Mouse (Mus musculus): Measurements from ENCODE around the gene Kcnab3. TPM values are rescaled to one million over a fixed set of nuclear protein-coding genes. Genes with fewer than 3 reads are reported as not detected.

Gene Kcnab3
- polyA plus RNA-seq, 1 experiment from 2014 or later: 0.62 TPM

GRCm38 (mm10) chr11:69356544-69356943 lies 30.5 kb downstream of the Kcnab3 start:
- peaks cover 99% of the 10 kb centered on the region for H3K36me3 ChIP-seq (ENCODE audit: control insufficient read depth, insufficient read depth, low read length)
- no peak for ATAC-seq (ENCODE audit: insufficient number of reproducible peaks, insufficient read depth, low FRiP score, low read depth)
- H3K27ac ChIP-seq (replicated peaks in 1 of 2; ENCODE audit: control insufficient read depth in 1 of 2, insufficient read depth in 1 of 2, low read depth in 2 of 2, low read length in 2 of 2): no peak overlapping the region
- no peaks in the 10 kb centered on the region for H3K4me1 ChIP-seq (ENCODE audit: control insufficient read depth in 2 of 2, insufficient read depth in 2 of 2, low read length in 2 of 2)
- H3K4me3 ChIP-seq (ENCODE audit: control insufficient read depth in 1 of 2, insufficient read depth in 1 of 2, low read depth in 1 of 2, low read length in 2 of 2): no peak overlapping the region
- no peak overlapping the region for H3K4me2 ChIP-seq (ENCODE audit: low read length)
- no peak overlapping the region for H3K9ac ChIP-seq (ENCODE audit: low read length)
- H3K9me3 ChIP-seq (ENCODE audit: control insufficient read depth, low read length): no peaks in the 10 kb centered on the region
- H3K27me3 ChIP-seq (ENCODE audit: control insufficient read depth, insufficient read depth, low read length): no peaks in the 10 kb centered on the region
- WGBS: 87% methylated on average over 5 of the region's 5 CpGs

- peaks cover 97% of the 10 kb centered on the region for H3K36me3 ChIP-seq (ENCODE audit: control insufficient read depth, insufficient read depth, low read length)
- H3K9me3 ChIP-seq (ENCODE audit: control insufficient read depth, low read length): no peaks in the 10 kb centered on the region
- no peak overlapping the region for H3K27ac ChIP-seq (replicated peaks in 1 of 2; ENCODE audit: control insufficient read depth in 1 of 2, insufficient read depth in 1 of 2, low read depth in 2 of 2, low read length in 2 of 2)
- H3K4me3 ChIP-seq (ENCODE audit: control insufficient read depth in 1 of 2, insufficient read depth in 1 of 2, low read depth in 1 of 2, low read length in 2 of 2): no peak overlapping the region
- ATAC-seq (ENCODE audit: insufficient number of reproducible peaks, insufficient read depth, low FRiP score, low read depth): no peak
- no peaks in the 10 kb centered on the region for H3K27me3 ChIP-seq (ENCODE audit: control insufficient read depth, insufficient read depth, low read length)
- no peak overlapping the region for H3K9ac ChIP-seq (ENCODE audit: low read length)
- H3K4me1 ChIP-seq (ENCODE audit: control insufficient read depth in 2 of 2, insufficient read depth in 2 of 2, low read length in 2 of 2): no peaks in the 10 kb centered on the region
- 88% methylated on average over 12 of the region's 12 CpGs for WGBS
- no peak overlapping the region for H3K4me2 ChIP-seq (ENCODE audit: low read length)
These were observed 31.6 kb downstream of the Kcnab3 start for GRCm38 (mm10) chr11:69357690-69358089.

GRCm38 (mm10) chr11:69362021-69362420 lies 36.0 kb downstream of the Kcnab3 start:
- Histone ChIP-seq H3K27ac (replicated peaks in 1 of 2; ENCODE audit: control insufficient read depth in 1 of 2, insufficient read depth in 1 of 2, low read depth in 2 of 2, low read length in 2 of 2) (no peak overlapping the region), H3K9ac (ENCODE audit: low read length) (no peak overlapping the region), H3K4me3 (ENCODE audit: control insufficient read depth in 1 of 2, insufficient read depth in 1 of 2, low read depth in 1 of 2, low read length in 2 of 2) (no peak overlapping the region), H3K4me1 (ENCODE audit: control insufficient read depth in 2 of 2, insufficient read depth in 2 of 2, low read length in 2 of 2) (peaks cover 20% of the 10 kb centered on the region in 2 experiments), H3K27me3 (ENCODE audit: control insufficient read depth, insufficient read depth, low read length) (no peaks in the 10 kb centered on the region), H3K9me3 (ENCODE audit: control insufficient read depth, low read length) (no peaks in the 10 kb centered on the region), H3K36me3 (ENCODE audit: control insufficient read depth, insufficient read depth, low read length) (peaks cover 69% of the 10 kb centered on the region), H3K4me2 (ENCODE audit: low read length) (no peak overlapping the region)
- ATAC-seq (ENCODE audit: insufficient number of reproducible peaks, insufficient read depth, low FRiP score, low read depth): no peak
- 82% methylated on average over 7 of the region's 7 CpGs for WGBS

- no peak for ATAC-seq (ENCODE audit: insufficient number of reproducible peaks, insufficient read depth, low FRiP score, low read depth)
- no peak overlapping the region for H3K4me2 ChIP-seq (ENCODE audit: low read length)
- H3K36me3 ChIP-seq (ENCODE audit: control insufficient read depth, insufficient read depth, low read length): peaks cover 64% of the 10 kb centered on the region
These were observed 36.4 kb downstream of the Kcnab3 start for GRCm38 (mm10) chr11:69362479-69362878.

GRCm38 (mm10) chr11:69364376-69364775 lies 38.3 kb downstream of the Kcnab3 start:
- 53% methylated on average over 8 of the region's 8 CpGs for WGBS
- H3K36me3 ChIP-seq (ENCODE audit: control insufficient read depth, insufficient read depth, low read length): peaks cover 45% of the 10 kb centered on the region
- H3K4me1 ChIP-seq (ENCODE audit: control insufficient read depth in 2 of 2, insufficient read depth in 2 of 2, low read length in 2 of 2): peaks cover 28 to 32% of the 10 kb centered on the region in 2 experiments
- H3K27me3 ChIP-seq (ENCODE audit: control insufficient read depth, insufficient read depth, low read length): no peaks in the 10 kb centered on the region
- no peak for ATAC-seq (ENCODE audit: insufficient number of reproducible peaks, insufficient read depth, low FRiP score, low read depth)
- no peaks in the 10 kb centered on the region for H3K9me3 ChIP-seq (ENCODE audit: control insufficient read depth, low read length)
- peak overlapping the region; percentile 93 for H3K4me2 ChIP-seq (ENCODE audit: low read length)
- peak overlapping the region; percentile 34 for H3K9ac ChIP-seq (ENCODE audit: low read length)
- H3K27ac ChIP-seq (replicated peaks in 1 of 2; ENCODE audit: control insufficient read depth in 1 of 2, insufficient read depth in 1 of 2, low read depth in 2 of 2, low read length in 2 of 2): peak overlapping the region in 1 of 2 experiments; percentile 97; a peak in 1 of 4 replicates
- H3K4me3 ChIP-seq (ENCODE audit: control insufficient read depth in 1 of 2, insufficient read depth in 1 of 2, low read depth in 1 of 2, low read length in 2 of 2): no peak overlapping the region

More at GRCm38 (mm10) chr11:69362479-69362878, 36.4 kb downstream of the Kcnab3 start:
- H3K27ac ChIP-seq (replicated peaks in 1 of 2; ENCODE audit: control insufficient read depth in 1 of 2, insufficient read depth in 1 of 2, low read depth in 2 of 2, low read length in 2 of 2): no peak overlapping the region
- no peaks in the 10 kb centered on the region for H3K27me3 ChIP-seq (ENCODE audit: control insufficient read depth, insufficient read depth, low read length)
- H3K9ac ChIP-seq (ENCODE audit: low read length): no peak overlapping the region
- 82% methylated on average over 2 of the region's 2 CpGs for WGBS
- H3K4me3 ChIP-seq (ENCODE audit: control insufficient read depth in 1 of 2, insufficient read depth in 1 of 2, low read depth in 1 of 2, low read length in 2 of 2): no peak overlapping the region
- H3K9me3 ChIP-seq (ENCODE audit: control insufficient read depth, low read length): no peaks in the 10 kb centered on the region
- H3K4me1 ChIP-seq (ENCODE audit: control insufficient read depth in 2 of 2, insufficient read depth in 2 of 2, low read length in 2 of 2): peaks cover 24 to 25% of the 10 kb centered on the region in 2 experiments

- Histone ChIP-seq H3K4me1 (ENCODE audit: control insufficient read depth in 2 of 2, insufficient read depth in 2 of 2, low read length in 2 of 2) (peaks cover 28 to 37% of the 10 kb centered on the region in 2 experiments), H3K4me2 (ENCODE audit: low read length) (peak overlapping the region; percentile 93), H3K4me3 (ENCODE audit: control insufficient read depth in 1 of 2, insufficient read depth in 1 of 2, low read depth in 1 of 2, low read length in 2 of 2) (no peak overlapping the region), H3K36me3 (ENCODE audit: control insufficient read depth, insufficient read depth, low read length) (peaks cover 40% of the 10 kb centered on the region), H3K27ac (replicated peaks in 1 of 2; ENCODE audit: control insufficient read depth in 1 of 2, insufficient read depth in 1 of 2, low read depth in 2 of 2, low read length in 2 of 2) (peak overlapping the region in 1 of 2 experiments; percentile 97; a peak in 2 of 4 replicates), H3K9ac (ENCODE audit: low read length) (peak overlapping the region; percentile 56; the same call in 1 of the 2 replicates), H3K9me3 (ENCODE audit: control insufficient read depth, low read length) (no peaks in the 10 kb centered on the region), H3K27me3 (ENCODE audit: control insufficient read depth, insufficient read depth, low read length) (no peaks in the 10 kb centered on the region)
- ATAC-seq (ENCODE audit: insufficient number of reproducible peaks, insufficient read depth, low FRiP score, low read depth): peak; percentile 68
- under 1% methylated on average over 6 of the region's 6 CpGs for WGBS
These were observed 38.9 kb downstream of the Kcnab3 start for GRCm38 (mm10) chr11:69364910-69365309.

GRCm38 (mm10) chr11:69365722-69366121 lies 39.7 kb downstream of the Kcnab3 start:
- H3K27me3 ChIP-seq (ENCODE audit: control insufficient read depth, insufficient read depth, low read length): no peaks in the 10 kb centered on the region
- no peaks in the 10 kb centered on the region for H3K9me3 ChIP-seq (ENCODE audit: control insufficient read depth, low read length)
- H3K4me3 ChIP-seq (ENCODE audit: control insufficient read depth in 1 of 2, insufficient read depth in 1 of 2, low read depth in 1 of 2, low read length in 2 of 2): peak overlapping the region; percentile 7 to 97; a peak in 3 of 4 replicates
- peaks cover 32% of the 10 kb centered on the region for H3K36me3 ChIP-seq (ENCODE audit: control insufficient read depth, insufficient read depth, low read length)
- H3K9ac ChIP-seq (ENCODE audit: low read length): peak overlapping the region; percentile 56
- WGBS: 32% methylated on average over 6 of the region's 6 CpGs
- peaks cover 29 to 42% of the 10 kb centered on the region in 2 experiments for H3K4me1 ChIP-seq (ENCODE audit: control insufficient read depth in 2 of 2, insufficient read depth in 2 of 2, low read length in 2 of 2)
- no peak for ATAC-seq (ENCODE audit: insufficient number of reproducible peaks, insufficient read depth, low FRiP score, low read depth)
- H3K4me2 ChIP-seq (ENCODE audit: low read length): peak overlapping the region; percentile 93
- peak overlapping the region; percentile 66 to 97 for H3K27ac ChIP-seq (replicated peaks in 1 of 2; ENCODE audit: control insufficient read depth in 1 of 2, insufficient read depth in 1 of 2, low read depth in 2 of 2, low read length in 2 of 2)

Data from heart, embryonic 14.5 days (tissue).